Mouse (Mus musculus) bone marrow, adult 2 months (tissue): ENCODE results near the gene Syn3. TPM values are rescaled to one million over a fixed set of nuclear protein-coding genes. Genes with fewer than 3 reads are reported as not detected.
"Not testable (repeated sequence)": the region's sequence is repeated elsewhere in the genome, so short reads cannot be mapped to it uniquely, and the experiment has no call there.

Experiments used
- H3K27ac ChIP-seq: fragments of 200-500 bp; 2 replicates; pipeline ENCODE4 v1.5.1; 2012; ENCODE audit warnings: low read depth, mild to moderate bottlenecking, control low read depth, inconsistent platforms, low read length; ENCODE audit not compliant: control insufficient read depth, poor library complexity, insufficient read depth
- H3K4me1 ChIP-seq: fragments of 200-500 bp; 2 replicates; pipeline ENCODE4 v1.6.1; 2011; ENCODE audit warnings: low read length; ENCODE audit not compliant: control insufficient read depth, insufficient read depth
- H3K4me3 ChIP-seq: fragments of 200-500 bp; replicated peaks from 2 replicates; pipeline ENCODE3; 2011; ENCODE audit warnings: mild to moderate bottlenecking, low read depth, low read length, control low read depth; ENCODE audit not compliant: control insufficient read depth
- CTCF ChIP-seq: fragments of 200-500 bp; IDR thresholded peaks from 2 replicates; pipeline ENCODE4 v1.5.1; 2011; ENCODE audit warnings: low read length, control low read depth; ENCODE audit not compliant: control insufficient read depth, insufficient read depth
- POLR2A ChIP-seq: fragments of 200-500 bp; IDR thresholded peaks from 2 replicates; pipeline ENCODE4 v1.6.1; 2011; ENCODE audit warnings: low read depth, mild to moderate bottlenecking, control low read depth, low read length, borderline replicate concordance; ENCODE audit not compliant: control insufficient read depth
- WGBS: fragments of 180-500 bp; shearing (Covaris S2); methylation state at CpG from one replicate; pipeline ENCODE4 v1.1.7; 2018; 5-methylcytosine and 5-hydroxymethylcytosine counted together
- polyA plus RNA-seq: library from polyadenylated mRNA; stranded (reverse); fragments of >200 nt; gene quantifications from 2 replicates; pipeline ENCODE4 v1.2.4, GENCODE M21; 2011; ENCODE audit warnings: low replicate concordance; ENCODE audit not compliant: missing spikeins, insufficient read depth, insufficient read length

The Syn3 gene
- polyA plus RNA-seq, 1 experiment = 0.75 TPM

GRCm38 (mm10) chr10:86441765-86442164 is 56.9 kb downstream of the Syn3 start:
- TF ChIP-seq CTCF (no peak), POLR2A (no peak)
- no peak overlapping the region for H3K4me3 ChIP-seq
- WGBS = 76% methylated on average over 3 of the region's 3 CpGs
- H3K27ac ChIP-seq = no peak overlapping the region
- H3K4me1 ChIP-seq = no peaks in the 10 kb centered on the region

- Histone ChIP-seq H3K4me3 (no peak overlapping the region), H3K4me1 (no peaks in the 10 kb centered on the region), H3K27ac (no peak overlapping the region)
- 78% methylated on average over 4 of the region's 4 CpGs for WGBS
- TF ChIP-seq POLR2A = no peak
- no peak for TF ChIP-seq CTCF
These were observed 59.1 kb downstream of the Syn3 start for GRCm38 (mm10) chr10:86439640-86440039.

- H3K27ac ChIP-seq = no peak overlapping the region
- H3K4me3 ChIP-seq = no peak overlapping the region
- H3K4me1 ChIP-seq = no peaks in the 10 kb centered on the region
- 84% methylated on average over 11 of the region's 11 CpGs for WGBS
- TF ChIP-seq CTCF (no peak), POLR2A (no peak)
These were observed 61.4 kb downstream of the Syn3 start for GRCm38 (mm10) chr10:86437294-86437693.

- not testable (repeated sequence) for H3K4me3 ChIP-seq, H3K27ac ChIP-seq, H3K4me1 ChIP-seq
- 84% methylated on average over 4 of the region's 4 CpGs for whole genome bisulfite sequencing
These were observed 63.7 kb downstream of the Syn3 start for GRCm38 (mm10) chr10:86435006-86435405.

GRCm38 (mm10) chr10:86429651-86430050 is 69.0 kb downstream of the Syn3 start:
- no peak overlapping the region for H3K27ac ChIP-seq

GRCm38 (mm10) chr10:86427956-86428355 is 70.7 kb downstream of the Syn3 start:
- Histone ChIP-seq H3K27ac (no peak overlapping the region), H3K4me1 (peaks cover 1% of the 10 kb centered on the region; the same call in 1 of the 2 replicates), H3K4me3 (no peak overlapping the region)
- TF ChIP-seq POLR2A (no peak), CTCF (no peak)
- 63% methylated on average over 2 of the region's 2 CpGs for WGBS

More at GRCm38 (mm10) chr10:86429651-86430050, 69.0 kb downstream of the Syn3 start:
- no peaks in the 10 kb centered on the region for H3K4me1 ChIP-seq
- WGBS = 77% methylated on average over 3 of the region's 3 CpGs
- TF ChIP-seq CTCF (no peak), POLR2A (no peak)
- no peak overlapping the region for H3K4me3 ChIP-seq

- no peak for TF ChIP-seq POLR2A
- TF ChIP-seq CTCF = no peak
- no peak overlapping the region for H3K4me3 ChIP-seq
- H3K4me1 ChIP-seq = peaks cover 7% of the 10 kb centered on the region
- no peak overlapping the region for H3K27ac ChIP-seq
- 70% methylated on average over 10 of the region's 10 CpGs for WGBS
These were observed 72.8 kb downstream of the Syn3 start for GRCm38 (mm10) chr10:86425690-86426530.

GRCm38 (mm10) chr10:86421731-86422370 is 76.8 kb downstream of the Syn3 start:
- 41% methylated on average over 3 of the region's 3 CpGs for WGBS
- Histone ChIP-seq H3K27ac (no peak overlapping the region), H3K4me1 (peaks cover 9% of the 10 kb centered on the region), H3K4me3 (no peak overlapping the region)
- TF ChIP-seq CTCF (no peak), POLR2A (no peak)

GRCm38 (mm10) chr10:86418931-86419330 is 79.8 kb downstream of the Syn3 start:
- Histone ChIP-seq H3K4me1 (peaks cover 8% of the 10 kb centered on the region), H3K4me3 (no peak overlapping the region)
- WGBS = 51% methylated on average over 5 of the region's 5 CpGs

More at GRCm38 (mm10) chr10:86418931-86419330, 79.8 kb downstream of the Syn3 start:
- no peak overlapping the region for H3K27ac ChIP-seq
- no peak for TF ChIP-seq CTCF
- TF ChIP-seq POLR2A = no peak
